Mouse (Mus musculus) megakaryocyte progenitor cell, adult 5-6 weeks (primary cell): ENCODE data around the gene Trmo. TPM values are rescaled to one million over a fixed set of nuclear protein-coding genes. Genes with fewer than 3 reads are reported as not detected.
A peak's percentile ranks its signal among the peaks of the same experiment; 100 is the strongest.

Experiments
- ATAC-seq: replicated peaks from 2 replicates; pipeline ENCODE4 v1.8.0; 2016; ENCODE audit warnings: mild to moderate bottlenecking, moderate TSS enrichment, inconsistent platforms; ENCODE audit not compliant: poor library complexity
- total RNA-seq, 2 experiments: library from RNA; stranded (forward) in 1 of 2; stranded (reverse) in 1 of 2; fragments of 157-497, 149-512 nt in 1 of 2; fragments of 200-1000 nt in 1 of 2; gene quantifications; 2 replicates each; pipeline versions ENCODE4 v1.2.3 to v1.2.4; 2015 to 2017

Gene Trmo
- total RNA-seq (2015) = 6.7 and 9.1 TPM in 2 replicates
- 12.6 and 14.4 TPM in 2 replicates for total RNA-seq (2017)

DNA sequence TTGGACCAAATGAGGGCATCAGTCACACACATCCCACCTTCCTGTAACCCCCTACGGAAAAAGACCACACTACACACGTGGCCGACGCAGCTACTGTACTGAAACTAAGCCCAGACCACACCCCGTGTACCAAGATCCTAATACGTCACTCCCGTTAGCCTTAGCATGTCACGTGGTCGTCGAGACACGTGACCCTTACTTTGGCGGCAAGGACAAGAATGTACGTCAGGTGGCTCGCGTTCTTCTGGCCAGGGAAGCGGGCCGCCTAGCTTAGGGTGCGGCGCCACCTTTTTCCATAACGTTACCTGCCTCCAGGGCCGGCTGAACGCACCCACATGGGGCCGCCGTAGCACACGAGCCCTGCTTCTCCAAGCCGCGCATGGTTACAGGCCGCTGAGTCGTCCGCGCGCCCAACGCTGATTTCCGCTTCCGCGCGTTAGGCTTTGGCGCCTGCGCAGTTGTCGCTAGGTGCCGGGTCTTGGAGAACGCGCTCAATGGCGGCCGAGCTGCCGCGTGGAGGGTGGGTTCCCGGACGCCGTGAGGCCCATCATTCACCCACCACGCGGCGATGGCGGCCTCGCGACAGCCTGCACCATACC lies at the start of gene Trmo:
Trmo (minus strand) TSS at position 425 of the 599 bp plus-strand sequence.
- ATAC-seq = peak; percentile 85

GRCm38 (mm10) chr4:46432339-46433036 lies 43.3 kb upstream of the Trmo start:
- peak; percentile 90 for ATAC-seq

GRCm38 (mm10) chr4:46428903-46429499 lies 39.8 kb upstream of the Trmo start:
- ATAC-seq = no peak

- no peak for ATAC-seq
These were observed 33.4 kb upstream of the Trmo start for GRCm38 (mm10) chr4:46422625-46423024.

DNA sequence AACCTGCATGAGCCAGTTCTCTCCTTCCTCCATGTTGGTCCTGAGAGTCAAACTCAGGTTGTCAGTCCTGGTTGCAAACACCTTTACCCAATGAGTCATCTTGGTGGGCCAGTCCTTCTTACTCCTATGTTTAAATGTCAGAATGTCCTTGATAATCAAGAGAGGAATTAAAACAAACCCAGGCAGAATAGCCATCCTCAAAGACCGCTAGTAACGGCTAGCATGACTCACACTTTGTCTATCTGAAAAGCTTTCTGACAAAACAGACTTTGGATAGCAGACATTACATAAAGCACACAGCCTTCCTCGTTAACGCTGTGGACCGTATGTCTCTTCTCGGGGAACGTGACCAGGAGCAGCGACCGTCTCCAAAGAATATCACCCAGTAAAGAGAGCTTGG lies 29.6 kb upstream of the Trmo start:
- ATAC-seq = no peak

DNA sequence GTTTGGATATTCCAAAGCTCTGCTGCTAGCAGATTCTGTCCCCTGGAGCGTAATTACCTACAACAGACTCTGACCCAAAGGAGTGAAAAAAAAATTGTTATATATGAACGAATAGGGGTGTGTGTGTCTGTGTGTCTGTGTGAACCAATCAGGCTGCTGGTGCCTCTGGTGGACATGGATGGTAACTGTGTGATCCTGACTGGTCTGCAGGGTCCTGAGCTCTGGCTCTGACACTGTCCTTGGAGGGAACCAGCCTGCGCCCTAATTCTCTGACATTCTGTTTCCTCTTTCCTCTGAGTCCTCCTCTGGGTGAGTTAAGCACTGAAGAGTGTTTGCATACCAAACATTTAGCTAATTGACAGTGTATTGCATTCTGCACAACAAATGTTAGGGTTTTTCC lies 28.3 kb upstream of the Trmo start:
- ATAC-seq = peak; percentile 93

GRCm38 (mm10) chr4:46413406-46413805 lies 24.2 kb upstream of the Trmo start, which contains the start of gene Hemgn:
Gene Hemgn (minus strand): TSS chr4:46413506.
- ATAC-seq = no peak

DNA sequence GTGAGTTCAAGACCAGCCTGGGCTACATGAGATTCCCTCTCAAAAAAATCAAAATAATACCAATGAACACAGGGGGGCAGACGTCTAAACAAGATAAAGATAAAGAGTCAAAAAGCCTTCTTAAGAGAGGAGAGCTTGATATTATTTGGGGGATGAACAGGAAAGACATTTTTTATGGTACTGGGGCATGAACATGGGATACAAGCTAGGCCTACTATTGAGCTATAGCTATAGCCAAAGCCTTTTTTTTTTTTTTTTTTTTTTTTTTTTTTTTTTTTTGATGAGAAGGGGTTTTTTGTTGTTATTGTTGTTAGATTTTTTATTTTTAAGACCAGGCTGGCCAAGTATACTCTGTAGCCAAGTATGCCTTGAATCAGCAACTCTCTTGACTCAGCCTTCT lies 22.9 kb upstream of the Trmo start:
- 0 out of 2 replicates have a peak, but pooled peaks have one; percentile 16 for ATAC-seq

- ATAC-seq = peak; percentile 69
These were observed 22.3 kb upstream of the Trmo start for GRCm38 (mm10) chr4:46411489-46411888.

- ATAC-seq = peak; percentile 74
These were observed 21.4 kb upstream of the Trmo start for GRCm38 (mm10) chr4:46410677-46411076.

GRCm38 (mm10) chr4:46406966-46407703 lies 17.9 kb upstream of the Trmo start:
- peak; percentile 22 for ATAC-seq

DNA sequence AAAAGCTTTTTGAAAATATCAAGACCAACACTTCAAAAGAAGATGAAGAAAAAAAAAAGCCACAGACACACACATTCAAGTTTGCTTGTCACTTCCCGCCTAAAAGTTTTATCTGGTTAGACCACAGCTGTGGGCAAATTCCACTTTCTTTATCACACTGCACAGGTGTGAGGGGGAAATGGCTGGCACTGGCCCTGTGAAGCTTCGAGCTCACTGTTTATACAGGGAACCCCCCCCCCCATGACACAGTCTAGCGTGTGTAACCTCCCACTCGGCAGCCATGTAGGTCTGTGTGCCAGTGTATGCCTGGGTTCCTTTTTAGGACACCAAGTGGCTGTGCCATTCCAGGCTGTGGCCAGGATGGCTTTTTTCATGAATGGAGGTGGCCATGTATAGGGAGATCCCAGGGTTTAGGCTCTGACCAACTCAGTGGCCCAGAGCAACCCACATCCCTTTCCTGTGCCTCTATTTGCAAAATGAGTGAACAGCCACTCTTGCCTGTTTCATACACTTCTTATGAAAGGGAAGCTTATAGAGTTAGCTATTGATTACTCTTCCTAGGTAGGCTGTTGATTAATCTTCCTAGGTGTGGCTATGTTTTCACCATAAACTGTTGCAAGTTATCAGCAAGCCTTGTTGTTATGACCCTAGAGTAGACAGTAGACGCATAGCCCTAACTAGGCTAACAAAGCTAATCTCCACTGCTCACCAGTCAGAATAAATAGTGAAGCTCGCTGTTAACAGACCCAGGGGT lies 15.0 kb upstream of the Trmo start:
- ATAC-seq = peak; percentile 80

DNA sequence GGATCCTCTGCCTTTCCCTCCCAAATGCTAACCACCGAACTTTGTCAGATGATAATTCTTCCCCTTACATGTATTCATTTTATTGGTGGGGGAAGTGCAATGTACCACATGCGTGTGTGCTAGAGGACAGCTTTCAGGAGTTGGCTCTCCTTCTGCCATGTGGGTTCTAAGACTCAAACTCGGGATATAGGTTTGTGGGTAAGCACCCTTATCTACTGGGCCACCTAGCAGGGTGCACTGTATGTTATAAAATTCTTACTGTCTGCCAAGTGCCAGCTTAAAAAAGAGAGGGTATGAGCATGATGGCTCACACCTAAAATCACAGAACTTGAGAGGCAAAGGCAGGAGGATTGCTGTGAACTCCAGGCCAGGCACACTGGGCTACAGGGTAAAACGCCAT lies 9.6 kb upstream of the Trmo start:
- peak; percentile 59 for ATAC-seq

- ATAC-seq = peak; percentile 81
These were observed 6.5 kb upstream of the Trmo start for GRCm38 (mm10) chr4:46395736-46396135.

DNA sequence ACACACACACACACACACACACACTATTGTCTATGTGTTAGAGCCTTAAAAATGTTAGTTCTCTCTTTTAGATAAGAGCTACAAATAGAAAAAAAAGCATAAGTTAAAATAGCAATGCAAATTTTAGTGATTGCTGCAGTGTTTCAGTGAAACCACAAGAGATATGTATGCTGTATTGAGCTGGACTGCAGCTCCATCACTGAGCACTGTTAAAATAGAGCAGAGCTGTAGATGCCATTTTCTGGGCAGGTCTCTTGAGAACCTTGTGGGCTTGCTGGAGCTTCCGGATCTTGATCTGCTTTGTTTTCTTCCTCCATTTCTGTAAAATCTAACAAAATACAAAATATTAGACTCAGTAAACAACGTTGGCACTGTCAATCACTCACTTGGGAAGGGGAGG lies 5.2 kb upstream of the Trmo start:
- ATAC-seq = no peak

- peak; percentile 68 for ATAC-seq
These were observed 1.2 kb upstream of the Trmo start for GRCm38 (mm10) chr4:46390390-46390970.

DNA sequence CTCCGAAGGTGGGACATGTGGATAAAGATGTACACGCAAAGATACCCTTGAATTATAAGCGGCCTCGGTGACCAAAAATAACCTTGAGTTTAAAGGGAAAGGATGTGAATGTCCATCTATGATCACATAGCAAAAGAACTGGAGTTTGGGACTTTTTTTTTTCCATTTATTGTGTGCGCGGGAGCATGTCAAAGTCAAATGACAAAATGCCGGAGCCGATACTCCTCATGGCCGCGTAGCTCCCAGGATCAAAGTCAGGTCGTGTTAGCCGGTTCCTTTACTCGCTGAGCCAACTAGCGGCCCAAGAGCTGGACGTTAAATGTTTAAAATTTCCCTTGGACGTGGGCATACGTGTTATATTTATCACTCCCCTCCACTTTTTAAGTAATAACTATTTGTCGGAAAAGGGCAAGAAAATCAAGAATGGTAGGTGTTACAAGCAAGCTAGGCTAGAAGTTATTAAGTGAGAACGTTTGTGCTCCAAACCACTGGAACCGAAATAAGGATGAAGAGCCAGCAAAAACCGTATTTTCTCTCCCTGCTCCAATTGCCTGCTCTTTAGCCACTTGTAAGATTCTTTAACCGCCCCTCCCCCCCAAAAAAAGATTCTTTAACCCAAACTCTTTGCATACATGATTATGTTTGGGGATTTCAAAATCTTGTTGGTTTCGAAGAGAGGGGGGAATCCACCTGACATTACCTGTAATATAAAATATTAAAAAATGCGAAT lies 540 bp upstream of the Trmo start:
- peak; percentile 21; the same call in 1 of the 2 replicates for ATAC-seq

DNA sequence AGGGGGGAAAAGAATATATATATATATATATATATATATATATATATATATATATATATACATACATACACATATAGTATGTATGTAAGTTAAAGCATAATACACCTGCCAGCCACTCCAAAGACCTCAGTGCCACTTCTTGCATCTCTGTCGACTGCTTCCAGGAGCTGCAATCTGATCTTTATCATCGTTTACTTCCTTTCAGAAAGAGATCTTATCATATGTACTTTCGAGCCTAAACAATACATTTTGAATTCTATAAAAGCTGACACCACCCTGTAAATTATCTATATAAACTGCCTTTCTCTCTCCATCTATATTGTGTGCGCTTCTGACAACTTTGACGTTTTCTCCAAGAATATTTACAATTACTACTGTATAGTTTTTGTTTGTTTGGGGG lies 681 bp downstream of the Trmo start:
- no peak for ATAC-seq

DNA sequence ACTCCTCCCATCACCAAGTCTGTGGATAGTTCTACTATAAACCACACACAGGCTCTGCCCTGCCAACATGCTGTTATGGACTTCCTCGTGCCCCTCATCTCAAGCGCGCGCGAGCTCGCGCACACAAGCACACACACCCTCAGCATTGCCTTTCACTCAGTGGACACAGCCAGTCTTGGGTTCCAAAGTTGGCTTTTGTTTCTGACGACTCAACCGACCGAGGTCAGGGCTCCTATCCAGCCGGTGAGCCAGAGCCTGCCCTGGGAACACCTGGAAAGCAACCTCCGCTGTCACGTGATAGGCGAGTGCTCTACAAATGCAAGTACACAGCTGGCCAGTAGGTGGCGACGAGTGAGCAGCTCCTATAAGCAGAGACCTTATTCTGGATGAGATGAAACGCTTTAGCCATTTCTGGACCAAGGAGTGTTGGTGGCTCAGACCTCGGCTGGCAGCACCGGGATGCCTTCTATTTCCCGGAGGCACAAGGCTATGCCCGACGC lies 14.3 kb downstream of the Trmo start:
- ATAC-seq = peak; percentile 88
